Mouse (Mus musculus) brain, embryonic 18.5 days (tissue): Measurements from ENCODE around the gene Acadvl.

Experiments
- DNase-seq: peaks from one replicate; pipeline ENCODE4 v3.0.0-alpha.2; 2012; ENCODE audit warnings: low read depth, low spot score

The Acadvl gene

GRCm38 (mm10) chr11:69980196-69981140 lies 34.7 kb downstream of the Acadvl start:
- DNase-seq: peak; percentile 99

GRCm38 (mm10) chr11:69979827-69980195 lies 35.4 kb downstream of the Acadvl start:
- DNase-seq: no peak

- DNase-seq: no peak
Observed at GRCm38 (mm10) chr11:69976271-69976670, 38.9 kb downstream of the Acadvl start.

DNA sequence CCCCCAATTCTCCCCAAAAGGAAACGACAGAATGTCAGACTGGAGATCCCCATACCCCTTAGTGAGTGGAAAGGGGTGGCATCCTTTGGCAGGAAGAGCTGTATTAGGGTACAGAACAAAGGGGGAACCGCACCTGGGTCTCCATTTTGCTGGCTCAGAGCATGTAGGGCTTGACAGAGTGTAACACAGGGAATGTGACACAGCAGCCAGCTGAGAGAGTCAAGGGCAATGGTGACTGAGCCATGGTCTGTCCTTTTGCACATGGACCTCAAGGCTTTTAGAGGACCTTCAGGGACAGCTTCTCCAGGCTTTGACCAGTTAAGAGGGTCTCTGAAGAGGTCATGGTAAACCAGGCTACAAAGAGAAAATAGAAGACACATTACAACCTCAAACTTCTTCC lies 40.3 kb downstream of the Acadvl start:
- DNase-seq: no peak

GRCm38 (mm10) chr11:69970775-69971174 lies 44.4 kb downstream of the Acadvl start:
- no peak for DNase-seq

DNA sequence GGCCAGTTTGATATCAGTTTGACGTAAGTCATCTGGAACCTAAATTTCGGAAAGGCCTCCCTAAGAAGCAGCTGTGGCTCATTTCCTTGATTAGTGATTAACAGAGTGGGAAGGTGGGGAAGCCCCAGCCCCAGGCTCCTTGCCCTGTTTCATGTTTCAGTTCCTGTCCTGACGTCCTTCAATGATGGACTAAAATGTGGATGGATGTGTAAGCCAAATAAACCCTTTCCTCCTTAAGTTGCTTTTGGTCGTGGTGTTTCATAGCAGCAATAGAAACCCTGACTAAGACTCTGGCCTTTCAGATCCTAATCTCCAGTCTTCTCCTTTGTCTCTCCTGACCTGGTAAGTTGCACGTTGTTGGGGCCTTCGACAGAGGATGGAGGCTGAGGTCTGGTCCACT lies 45.0 kb downstream of the Acadvl start:
- no peak for DNase-seq

- DNase-seq: no peak
Observed at GRCm38 (mm10) chr11:69968793-69969192, 46.4 kb downstream of the Acadvl start.

GRCm38 (mm10) chr11:69966860-69967517 lies 48.2 kb downstream of the Acadvl start:
- DNase-seq: no peak

- DNase-seq: no peak
Observed at GRCm38 (mm10) chr11:69966006-69966859, 49.0 kb downstream of the Acadvl start.

GRCm38 (mm10) chr11:69965271-69966005 lies 49.8 kb downstream of the Acadvl start:
- no peak for DNase-seq

DNA sequence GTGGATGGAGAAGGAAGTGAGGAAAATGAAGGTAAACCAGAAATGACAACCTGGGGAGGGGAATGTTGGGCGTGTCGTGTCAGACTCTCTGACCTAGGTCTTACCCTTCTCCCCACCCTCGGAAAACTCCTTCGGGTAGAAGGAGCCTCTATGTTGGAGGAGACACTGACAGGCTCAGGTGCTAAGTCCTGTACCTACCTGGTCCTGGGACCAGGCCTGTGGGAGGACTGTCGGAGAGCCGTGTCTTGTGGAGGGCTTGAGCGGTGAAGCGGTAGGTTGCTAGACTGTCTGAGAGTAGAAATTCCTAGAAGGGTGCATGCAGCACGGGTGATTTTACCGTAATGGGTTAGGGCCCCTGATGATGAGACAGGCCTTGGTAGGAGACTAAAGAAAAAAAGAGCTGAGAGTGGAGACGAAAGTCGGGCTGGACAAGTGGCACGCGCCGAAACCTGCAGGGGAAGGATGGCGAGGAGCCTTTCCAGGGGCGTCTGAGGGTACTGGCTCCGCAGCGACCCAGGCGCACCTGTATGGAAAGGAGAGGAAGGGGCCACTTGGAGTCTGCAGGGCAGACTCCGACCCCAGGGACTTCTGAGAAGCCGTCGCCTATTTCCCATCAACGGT lies 50.5 kb downstream of the Acadvl start, which contains the start of gene Cldn7:
Gene Cldn7, plus strand, starts transcription at position 130 of the 621 bp plus-strand sequence.
- no peak for DNase-seq

DNA sequence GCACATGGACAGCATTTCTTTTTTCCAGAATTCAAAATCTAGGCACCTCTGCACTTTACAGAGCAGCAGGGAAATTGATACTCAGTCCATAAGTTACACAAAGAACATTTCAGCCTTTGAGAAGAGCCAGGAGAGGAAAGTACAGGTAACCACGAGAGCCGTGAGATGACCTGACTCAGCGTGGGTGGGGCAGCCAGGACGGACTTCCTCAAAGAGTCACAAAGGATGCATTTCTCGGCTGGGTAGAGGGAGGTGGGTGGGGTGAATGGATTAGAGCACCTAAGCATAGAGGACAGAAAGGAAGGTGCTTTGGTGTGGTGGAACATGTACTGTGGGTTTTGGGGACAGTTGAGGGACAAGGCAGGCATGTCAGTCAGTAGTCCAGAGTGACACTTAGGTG lies 53.4 kb downstream of the Acadvl start:
- no peak for DNase-seq

GRCm38 (mm10) chr11:69960616-69961015 lies 54.6 kb downstream of the Acadvl start:
- DNase-seq: no peak
